ENCODE assay signal across 17 mouse cellular contexts in genomic region chr2:102785696-102786095, GRCm38 (mm10).
DNase-seq lines count a peak whose midpoint lies in the region; ATAC-seq and TF ChIP-seq lines count a peak whose summit lies in the region.
"Had no signal": no experiment of that assay in that cellular context is flagged by ENCODE, and none has a peak within 500 bp of the region (broad histone marks: within the 10 kb centered on the region; RNA-seq: fewer than 3 reads in every experiment).

No protein-coding gene starts in this region.

- H3K27me3 ChIP-seq in G1E (ENCODE audit: insufficient read depth, low read length), result peaks cover 38% of the 10 kb centered on the region
- peaks cover 2 to 10% of the 10 kb centered on the region in 2 experiments for H3K27me3 ChIP-seq in MEL (ENCODE audit: control insufficient read depth in 1 of 2, insufficient read depth in 2 of 2, low read length in 2 of 2)
- no peaks in the 10 kb centered on the region for H3K27me3 ChIP-seq in forebrain, embryonic 12.5 days
- H3K27me3 ChIP-seq: embryonic facial prominence, embryonic 12.5 days had no signal

- TF ChIP-seq RAD21 in MEL (IDR thresholded peaks at IDR 0.05; ENCODE audit: low read depth, low read length), result no peak

- WGBS in forebrain, embryonic 12.5 days, result 76% methylated on average over 4 of the region's 4 CpGs

- TF ChIP-seq POLR2A in MEL (IDR thresholded peaks at IDR 0.05; ENCODE audit: control insufficient read depth in 1 of 2, insufficient read depth in 1 of 2, low read depth in 1 of 2, low read length in 2 of 2, poor library complexity in 1 of 2), result no peak

- ATAC-seq in G1E (ENCODE audit: extremely low read depth, insufficient number of reproducible peaks, low FRiP score, poor library complexity, severe bottlenecking), result peak; percentile 67
- ATAC-seq in forebrain, embryonic 12.5 days (ENCODE audit: low FRiP score), result no peak
- ATAC-seq: activated CD4-positive, CD25-positive, alpha-beta regulatory T cell, adult 4 months; forebrain, embryonic 14.5 days; forebrain, embryonic 16.5 days had no signal

- no peak for TF ChIP-seq EP300 in MEL (IDR thresholded peaks at IDR 0.05; ENCODE audit: low read depth in 1 of 2, low read length in 2 of 2)

- no peak for TF ChIP-seq CTCF in layer of hippocampus, adult 2 months (conservative IDR thresholded peaks at IDR 0.05)
- TF ChIP-seq CTCF in G1E (IDR thresholded peaks at IDR 0.05; ENCODE audit: low read depth, low read length), result no peak
- TF ChIP-seq CTCF in MEL (IDR thresholded peaks at IDR 0.05 in 2 of 3, conservative IDR thresholded peaks at IDR 0.05 in 1 of 3; ENCODE audit: control insufficient read depth in 1 of 3, insufficient read depth in 1 of 3, low read depth in 2 of 3, low read length in 3 of 3, poor library complexity in 1 of 3, severe bottlenecking in 1 of 3), result no peak
- TF ChIP-seq CTCF in left cerebral cortex, adult 2 months (IDR thresholded peaks at IDR 0.05), result no peak

- H3K9me3 ChIP-seq in G1E (replicated peaks), result no peaks in the 10 kb centered on the region
- H3K9me3 ChIP-seq in MEL (replicated peaks; ENCODE audit: insufficient read depth, low read length), result no peaks in the 10 kb centered on the region
- H3K9me3 ChIP-seq in forebrain, embryonic 12.5 days, result no peaks in the 10 kb centered on the region
- H3K9me3 ChIP-seq: embryonic facial prominence, embryonic 10.5 days; embryonic facial prominence, embryonic 12.5 days had no signal

- no peaks in the 10 kb centered on the region for H3K36me3 ChIP-seq in G1E (replicated peaks)
- no peaks in the 10 kb centered on the region for H3K36me3 ChIP-seq in MEL (ENCODE audit: control insufficient read depth in 1 of 2, insufficient read depth in 2 of 2, low read length in 2 of 2)
- H3K36me3 ChIP-seq in forebrain, embryonic 12.5 days (replicated peaks), result no peaks in the 10 kb centered on the region
- H3K36me3 ChIP-seq: embryonic facial prominence, embryonic 10.5 days; embryonic facial prominence, embryonic 12.5 days had no signal

- no peak for DNase-seq in layer of hippocampus, adult 2 months (ENCODE audit: low spot score in 2 of 2)
- DNase-seq in layer of hippocampus, postnatal 25 days (ENCODE audit: extremely low spot score in 1 of 2, low spot score in 1 of 2), result no peak
- DNase-seq in G1E (ENCODE audit: low spot score) (no peak), MEL (ENCODE audit: low read depth, low spot score) (peak; percentile 10)
- no peak for DNase-seq in left cerebral cortex, adult 2 months (ENCODE audit: extremely low spot score in 1 of 2, low spot score in 2 of 2)
- DNase-seq: adrenal gland, adult 8-10 months; adrenal gland, postnatal 14 days; adrenal gland, postnatal 36 days; cerebellum, adult 11-12 months; cerebellum, adult 2 months; cerebellum, adult 9-10 months had no signal

- H3K79me2 ChIP-seq in MEL (ENCODE audit: control insufficient read depth, insufficient read depth, low read length, poor library complexity), result no peaks in the 10 kb centered on the region

- H3K4me2 ChIP-seq in forebrain, embryonic 12.5 days, result no peak overlapping the region
- H3K4me2 ChIP-seq: embryonic facial prominence, embryonic 12.5 days had no signal

- H3K4me1 ChIP-seq in G1E (ENCODE audit: insufficient read depth, low read depth, low read length) (peaks cover 5% of the 10 kb centered on the region), MEL (ENCODE audit: control insufficient read depth in 1 of 2, insufficient read depth in 2 of 2, low read length in 2 of 2) (no peaks in the 10 kb centered on the region)
- H3K4me1 ChIP-seq in forebrain, embryonic 12.5 days, result no peaks in the 10 kb centered on the region
- H3K4me1 ChIP-seq: embryonic facial prominence, embryonic 10.5 days; embryonic facial prominence, embryonic 12.5 days had no signal

- intact Hi-C loops in left cerebral cortex, adult 2 months (cut with DNase I), result no loop called here

- H3K27ac ChIP-seq in layer of hippocampus, adult 2 months, result peak overlapping the region; percentile 57
- H3K27ac ChIP-seq in MEL (ENCODE audit: control insufficient read depth, low read depth, low read length), result no peak overlapping the region
- no peak overlapping the region for H3K27ac ChIP-seq in forebrain, embryonic 12.5 days
- H3K27ac ChIP-seq in left cerebral cortex, adult 2 months, result no peak overlapping the region
- H3K27ac ChIP-seq: embryonic facial prominence, embryonic 10.5 days; embryonic facial prominence, embryonic 12.5 days had no signal

- no peak overlapping the region for H3K9ac ChIP-seq in MEL (ENCODE audit: control insufficient read depth, low read depth, low read length, poor library complexity, severe bottlenecking)
- H3K9ac ChIP-seq in forebrain, embryonic 12.5 days, result no peak overlapping the region
- H3K9ac ChIP-seq: embryonic facial prominence, embryonic 12.5 days had no signal

- no peak overlapping the region for H3K4me3 ChIP-seq in layer of hippocampus, adult 2 months
- H3K4me3 ChIP-seq in G1E (ENCODE audit: low read depth, low read length), result no peak overlapping the region
- no peak overlapping the region for H3K4me3 ChIP-seq in MEL (ENCODE audit: control insufficient read depth in 1 of 2, insufficient read depth in 1 of 2, low read depth in 2 of 2, low read length in 2 of 2)
- no peak overlapping the region for H3K4me3 ChIP-seq in forebrain, embryonic 12.5 days (replicated peaks)
- H3K4me3 ChIP-seq in left cerebral cortex, adult 2 months, result no peak overlapping the region
- H3K4me3 ChIP-seq: embryonic facial prominence, embryonic 10.5 days; embryonic facial prominence, embryonic 12.5 days had no signal

TF ChIP-seq in MEL, 35 proteins besides CTCF, POLR2A, EP300 and RAD21:
- TF ChIP-seq MAFK (IDR thresholded peaks at IDR 0.05; ENCODE audit: borderline replicate concordance, low read depth, low read length) (no peak), GATA1 (IDR thresholded peaks at IDR 0.05; ENCODE audit: low read depth, low read length) (no peak), ETS1 (IDR thresholded peaks at IDR 0.05; ENCODE audit: low read depth, low read length) (no peak), POLR2AphosphoS5 (IDR thresholded peaks at IDR 0.05; ENCODE audit: borderline replicate concordance, low read depth, low read length) (no peak), ZC3H11A (IDR thresholded peaks at IDR 0.05; ENCODE audit: low read depth, low read length) (no peak), MAZ (IDR thresholded peaks at IDR 0.05; ENCODE audit: low read depth, low read length) (no peak), TAL1 (IDR thresholded peaks at IDR 0.05; ENCODE audit: low read length) (no peak), USF1 (IDR thresholded peaks at IDR 0.05; ENCODE audit: low read depth, low read length) (no peak), ZNF384 (IDR thresholded peaks at IDR 0.05; ENCODE audit: low read depth, low read length) (no peak), JUND (IDR thresholded peaks at IDR 0.05; ENCODE audit: low read depth, low read length) (no peak), CHD2 (IDR thresholded peaks at IDR 0.05; ENCODE audit: low read length) (no peak), MAX (IDR thresholded peaks at IDR 0.05; ENCODE audit: low read length) (no peak), SIN3A (IDR thresholded peaks at IDR 0.05; ENCODE audit: low read length) (no peak), SMC3 (IDR thresholded peaks at IDR 0.05; ENCODE audit: low read depth, low read length) (no peak), MYB (IDR thresholded peaks at IDR 0.05; ENCODE audit: low read depth, low read length) (no peak), MXI1 (IDR thresholded peaks at IDR 0.05; ENCODE audit: low read depth, low read length) (no peak), POLR2AphosphoS2 (IDR thresholded peaks at IDR 0.05; ENCODE audit: low read length) (no peak), MYC (IDR thresholded peaks at IDR 0.05; ENCODE audit: low read depth, low read length) (no peak), USF2 (IDR thresholded peaks at IDR 0.05; ENCODE audit: borderline replicate concordance in 1 of 2, insufficient read depth in 1 of 2, low read depth in 1 of 2, low read length in 2 of 2) (no peak)
